Mouse (Mus musculus) regulatory T cell (primary cell): ENCODE measurements around the gene Vgll1.

Experiments used
- in situ Hi-C: fragments of 300-600 bp; cut with MboI, MseI; formaldehyde crosslinking; loops from one replicate; pipeline ENCODE4 v1.15.1; 2025; ENCODE audit warnings: high pct_unique_total_duplicates

Gene Vgll1

GRCm38 (mm10) chrX:57087806-57088205, at the start of gene Vgll1:
Gene Vgll1 (plus strand): TSS chrX:57088106.
- in situ Hi-C loops = no loop called here

GRCm38 (mm10) chrX:57042774-57043173, 45.1 kb upstream of the Vgll1 start, which contains the start of gene Brs3:
Gene Brs3 (plus strand): TSS chrX:57043074.
- in situ Hi-C loops = no loop called here

GRCm38 (mm10) chrX:57043869-57044268, 44.0 kb upstream of the Vgll1 start:
- in situ Hi-C loops = no loop called here

- in situ Hi-C loops = no loop called here
Observed at GRCm38 (mm10) chrX:57052848-57053173, 35.1 kb upstream of the Vgll1 start.

- in situ Hi-C loops = no loop called here
Observed at GRCm38 (mm10) chrX:57053174-57053992, 34.5 kb upstream of the Vgll1 start, which contains the start of gene Htatsf1. Gene Htatsf1 (plus strand): TSS chrX:57053583.

GRCm38 (mm10) chrX:57053993-57054385, 33.9 kb upstream of the Vgll1 start:
- in situ Hi-C loops = no loop called here

- in situ Hi-C loops = no loop called here
Observed at GRCm38 (mm10) chrX:57081496-57081895, 6.4 kb upstream of the Vgll1 start.

GRCm38 (mm10) chrX:57103415-57103814, 15.5 kb downstream of the Vgll1 start:
- in situ Hi-C loops = no loop called here

- in situ Hi-C loops = no loop called here
Observed at GRCm38 (mm10) chrX:57106956-57107355, 19.1 kb downstream of the Vgll1 start.

- in situ Hi-C loops = no loop called here
Observed at GRCm38 (mm10) chrX:57118143-57118542, 30.2 kb downstream of the Vgll1 start.

GRCm38 (mm10) chrX:57120768-57121167, 32.9 kb downstream of the Vgll1 start:
- in situ Hi-C loops = no loop called here

GRCm38 (mm10) chrX:57130633-57131032, 42.7 kb downstream of the Vgll1 start:
- in situ Hi-C loops = no loop called here

GRCm38 (mm10) chrX:57137627-57138026, 49.7 kb downstream of the Vgll1 start:
- in situ Hi-C loops = no loop called here

- in situ Hi-C loops = no loop called here
Observed at GRCm38 (mm10) chrX:57153520-57153919, 65.6 kb downstream of the Vgll1 start.
